In genomic region chr16:14360931-14361330, GRCm38 (mm10) we compare ENCODE assay signal across 7 mouse cellular contexts. TPM values are rescaled to one million over a fixed set of nuclear protein-coding genes. Genes with fewer than 3 reads are reported as not detected.
A peak's percentile ranks its signal among the peaks of the same experiment; 100 is the strongest.
DNase-seq lines count a peak whose midpoint lies in the region; ATAC-seq and TF ChIP-seq lines count a peak whose summit lies in the region.

No protein-coding gene starts in this region.

- WGBS in lung, embryonic 15.5 days: 1% methylated on average over 7 of the region's 7 CpGs
- WGBS in heart, embryonic 14.5 days: 5% methylated on average over 7 of the region's 7 CpGs
- WGBS in liver, embryonic 15.5 days (ENCODE audit: insufficient replicate concordance): 4% methylated on average over 7 of the region's 7 CpGs

- peak overlapping the region; percentile 76 for H3K9ac ChIP-seq in lung, embryonic 15.5 days
- peak overlapping the region; percentile 74 for H3K9ac ChIP-seq in heart, embryonic 14.5 days (ENCODE audit: low read length)
- H3K9ac ChIP-seq in liver, embryonic 15.5 days: peak overlapping the region; percentile 70

- peaks cover 14% of the 10 kb centered on the region for H3K4me1 ChIP-seq in lung, embryonic 15.5 days
- no peaks in the 10 kb centered on the region; the same call in 1 of the 2 replicates for H3K4me1 ChIP-seq in cortical plate, adult 2 months (ENCODE audit: control insufficient read depth, insufficient read depth, low read length)
- H3K4me1 ChIP-seq in heart, embryonic 14.5 days (ENCODE audit: control insufficient read depth in 2 of 2, insufficient read depth in 2 of 2, low read length in 2 of 2): peaks cover 2 to 4% of the 10 kb centered on the region in 2 experiments; a peak in 1 of 4 replicates
- peaks cover 55% of the 10 kb centered on the region for H3K4me1 ChIP-seq in liver, embryonic 15.5 days (replicated peaks)

- TF ChIP-seq POLR2A in cortical plate, adult 2 months (IDR thresholded peaks at IDR 0.05; ENCODE audit: extremely low read depth, insufficient read depth, low read length): no peak

- H3K27me3 ChIP-seq in lung, embryonic 15.5 days: no peaks in the 10 kb centered on the region
- peaks cover 29% of the 10 kb centered on the region for H3K27me3 ChIP-seq in heart, embryonic 14.5 days (ENCODE audit: control insufficient read depth, insufficient read depth, low read length)
- H3K27me3 ChIP-seq in liver, embryonic 15.5 days: no peaks in the 10 kb centered on the region

- peak overlapping the region; percentile 90 for H3K4me3 ChIP-seq in lung, embryonic 15.5 days
- peak overlapping the region; percentile 92 for H3K4me3 ChIP-seq in cortical plate, adult 2 months (ENCODE audit: insufficient read depth, low read length)
- peak overlapping the region; percentile 52 to 61 for H3K4me3 ChIP-seq in heart, embryonic 14.5 days (ENCODE audit: control insufficient read depth in 1 of 2, insufficient read depth in 1 of 2, low read depth in 1 of 2, low read length in 2 of 2)
- H3K4me3 ChIP-seq in liver, embryonic 15.5 days (replicated peaks): peak overlapping the region; percentile 76

- no peak for DNase-seq in lung, postnatal 4 days
- DNase-seq in gastrocnemius, postnatal 10 days: no peak
- no peak for DNase-seq in adrenal gland, adult 8-10 months

- H3K4me2 ChIP-seq in lung, embryonic 15.5 days: peak overlapping the region; percentile 98
- H3K4me2 ChIP-seq in heart, embryonic 14.5 days (ENCODE audit: low read length): peak overlapping the region; percentile 96
- peak overlapping the region; percentile 92 for H3K4me2 ChIP-seq in liver, embryonic 15.5 days

- H3K27ac ChIP-seq in lung, embryonic 15.5 days: peak overlapping the region; percentile 33; the same call in 1 of the 2 replicates
- H3K27ac ChIP-seq in cortical plate, adult 2 months (ENCODE audit: insufficient read depth, low read length): peak overlapping the region; percentile 98; the same call in 1 of the 2 replicates
- H3K27ac ChIP-seq in heart, embryonic 14.5 days (replicated peaks in 1 of 2; ENCODE audit: control insufficient read depth in 1 of 2, insufficient read depth in 1 of 2, low read depth in 2 of 2, low read length in 2 of 2): no peak overlapping the region
- H3K27ac ChIP-seq in liver, embryonic 15.5 days (replicated peaks): no peak overlapping the region

- H3K36me3 ChIP-seq in lung, embryonic 15.5 days: no peaks in the 10 kb centered on the region
- no peaks in the 10 kb centered on the region for H3K36me3 ChIP-seq in heart, embryonic 14.5 days (ENCODE audit: control insufficient read depth, insufficient read depth, low read length)
- H3K36me3 ChIP-seq in liver, embryonic 15.5 days (replicated peaks): no peaks in the 10 kb centered on the region

- no peak for TF ChIP-seq CTCF in cortical plate, adult 2 months (IDR thresholded peaks at IDR 0.05; ENCODE audit: extremely low read depth, insufficient read depth, low read length)

- ATAC-seq in lung, embryonic 15.5 days (ENCODE audit: borderline replicate concordance, extremely low read depth, low FRiP score, low TSS enrichment): peak; percentile 53; the same call in 1 of the 2 replicates
- ATAC-seq in heart, embryonic 14.5 days (ENCODE audit: insufficient number of reproducible peaks, insufficient read depth, low FRiP score, low read depth): no peak
- ATAC-seq in liver, embryonic 15.5 days (ENCODE audit: insufficient read depth): no peak

- no peaks in the 10 kb centered on the region for H3K9me3 ChIP-seq in lung, embryonic 15.5 days
- H3K9me3 ChIP-seq in heart, embryonic 14.5 days (ENCODE audit: control insufficient read depth, low read length): no peaks in the 10 kb centered on the region
- H3K9me3 ChIP-seq in liver, embryonic 15.5 days (replicated peaks): no peaks in the 10 kb centered on the region

RNA-seq across cellular contexts. Expression of gene Abcc1, which starts 0.4 kb away (rescaled TPM):
- 10.7 and 11.4 TPM in 2 replicates for polyA plus RNA-seq in lung, embryonic 15.5 days (2015; fragmentation: Nextera tagmentation; extraction: Ambion mirVana)
- polyA plus RNA-seq in cortical plate, adult 2 months (2012; rRNA removed): 13.1 and 15.3 TPM in 2 replicates
- 2.0 and 3.3 TPM in 2 replicates for polyA plus RNA-seq in heart, embryonic 14.5 days (2014; fragmentation: Nextera tagmentation; extraction: Ambion mirVana)
- polyA plus RNA-seq in liver, embryonic 15.5 days (2015; fragmentation: Nextera tagmentation; extraction: Ambion mirVana): 2.2 and 2.3 TPM in 2 replicates
- total RNA-seq in gastrocnemius, postnatal 10 days (2021): 10 to 100 TPM; 30.2 to 37.6 TPM
- total RNA-seq in adrenal gland, adult 8-10 months (2022): 10 to 100 TPM; 20.7 to 36.7 (median 28.5) TPM

RNA-seq across cellular contexts. Expression of gene Fopnl, which starts 43.7 kb away (rescaled TPM):
- 154 and 164 TPM in 2 replicates for polyA plus RNA-seq in lung, embryonic 15.5 days (2015; fragmentation: Nextera tagmentation; extraction: Ambion mirVana)
- 73.1 and 79.8 TPM in 2 replicates for polyA plus RNA-seq in cortical plate, adult 2 months (2012; rRNA removed)
- polyA plus RNA-seq in heart, embryonic 14.5 days (2014; fragmentation: Nextera tagmentation; extraction: Ambion mirVana): 123 and 131 TPM in 2 replicates
- 58.9 and 62.8 TPM in 2 replicates for polyA plus RNA-seq in liver, embryonic 15.5 days (2015; fragmentation: Nextera tagmentation; extraction: Ambion mirVana)
- total RNA-seq in gastrocnemius, postnatal 10 days (2021): 10 to 100 TPM; 60.0 to 65.4 TPM
- total RNA-seq in adrenal gland, adult 8-10 months (2022): 10 to 100 TPM; 58.9 to 66.4 (median 62.7) TPM

Comparison
In these comparisons a context has a peak if more than half of its experiments do, and no peak if none do; other contexts are left out.
1. H3K27ac ChIP-seq: peak in lung, embryonic 15.5 days (single experiment) and cortical plate, adult 2 months (single experiment); none in heart, embryonic 14.5 days (0 of 2) and liver, embryonic 15.5 days (single experiment).
2. Peak in every context shown above with its lines, with median percentiles within 50 percentile points of each other: H3K4me2 ChIP-seq, H3K4me3 ChIP-seq and H3K9ac ChIP-seq.